Mouse (Mus musculus): ENCODE data around the gene Lamtor3. TPM values are rescaled to one million over a fixed set of nuclear protein-coding genes. Genes with fewer than 3 reads are reported as not detected.
"Not testable (repeated sequence)": the region's sequence is repeated elsewhere in the genome, so short reads cannot be mapped to it uniquely, and the experiment has no call there.

Gene Lamtor3
- polyA plus RNA-seq, 1 experiment from 2014 or later: 118 TPM

- Histone ChIP-seq H3K4me1 (ENCODE audit: control insufficient read depth, insufficient read depth, low read length) (no peaks in the 10 kb centered on the region), H3K27me3 (ENCODE audit: control insufficient read depth, insufficient read depth, low read length) (no peaks in the 10 kb centered on the region), H3K36me3 (ENCODE audit: control insufficient read depth, insufficient read depth, low read length) (no peaks in the 10 kb centered on the region), H3K9me3 (replicated peaks; ENCODE audit: control insufficient read depth, low read length) (no peaks in the 10 kb centered on the region), H3K4me2 (ENCODE audit: low read depth, low read length) (no peak overlapping the region), H3K27ac (ENCODE audit: low read length) (no peak overlapping the region), H3K4me3 (replicated peaks; ENCODE audit: low read length) (no peak overlapping the region), H3K9ac (ENCODE audit: low read length) (no peak overlapping the region)
- ATAC-seq (ENCODE audit: insufficient read depth, low FRiP score): peak; percentile 29; the same call in 1 of the 2 replicates
- WGBS: 54% methylated on average over 8 of the region's 8 CpGs
Observed at GRCm38 (mm10) chr3:137961736-137962385, 43.6 kb downstream of the Lamtor3 start.

DNA sequence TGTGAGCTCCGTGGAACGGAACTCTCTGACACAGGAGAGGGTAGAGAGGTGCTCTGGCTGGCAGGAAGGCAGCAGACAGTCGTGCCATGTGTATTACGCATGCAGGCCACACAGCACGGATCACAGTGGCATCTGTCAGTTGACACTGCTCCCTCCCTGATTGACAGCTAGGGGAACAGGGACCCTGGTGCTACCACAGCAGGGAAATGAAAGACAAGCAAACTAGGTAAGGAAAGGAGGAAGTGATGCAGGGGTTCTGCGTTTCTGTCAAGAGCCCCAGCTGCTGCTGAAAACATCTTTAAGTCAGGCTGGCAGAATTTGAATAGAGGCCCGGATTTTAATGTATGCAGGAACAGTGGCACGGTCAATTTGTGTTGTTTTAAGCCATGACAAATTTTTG, 45.2 kb downstream of the Lamtor3 start:
- Histone ChIP-seq H3K4me1 (ENCODE audit: control insufficient read depth, insufficient read depth, low read length) (peaks cover 6% of the 10 kb centered on the region; the same call in 1 of the 2 replicates), H3K27ac (ENCODE audit: low read length) (no peak overlapping the region), H3K27me3 (ENCODE audit: control insufficient read depth, insufficient read depth, low read length) (no peaks in the 10 kb centered on the region), H3K4me2 (ENCODE audit: low read depth, low read length) (no peak overlapping the region), H3K9ac (ENCODE audit: low read length) (no peak overlapping the region), H3K9me3 (replicated peaks; ENCODE audit: control insufficient read depth, low read length) (no peaks in the 10 kb centered on the region), H3K36me3 (ENCODE audit: control insufficient read depth, insufficient read depth, low read length) (no peaks in the 10 kb centered on the region), H3K4me3 (replicated peaks; ENCODE audit: low read length) (no peak overlapping the region)
- 73% methylated on average over 8 of the region's 8 CpGs for WGBS
- ATAC-seq (ENCODE audit: insufficient read depth, low FRiP score): no peak

DNA sequence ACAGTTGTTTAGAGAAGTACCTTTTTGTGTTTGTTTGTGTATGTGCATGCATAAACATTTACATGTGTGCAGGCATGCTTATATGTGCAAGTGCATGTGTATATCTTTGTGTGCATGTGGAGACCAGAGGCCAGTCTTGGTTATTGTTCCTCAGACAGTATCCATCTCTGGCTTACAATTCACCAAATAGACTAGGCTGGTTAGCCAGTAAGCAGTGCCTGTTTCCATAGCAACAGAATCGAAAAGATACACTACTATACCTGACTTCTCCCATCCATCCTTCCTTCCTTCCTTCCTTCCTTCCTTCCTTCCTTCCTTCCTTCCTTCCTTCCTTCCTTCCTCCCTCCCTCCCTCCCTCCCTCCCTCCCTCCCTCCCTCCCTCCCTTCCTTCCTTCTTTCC, 45.7 kb downstream of the Lamtor3 start:
- H3K9ac ChIP-seq (ENCODE audit: low read length); H3K27ac ChIP-seq (ENCODE audit: low read length); H3K27me3 ChIP-seq (ENCODE audit: control insufficient read depth, insufficient read depth, low read length); H3K36me3 ChIP-seq (ENCODE audit: control insufficient read depth, insufficient read depth, low read length); H3K9me3 ChIP-seq (replicated peaks; ENCODE audit: control insufficient read depth, low read length); H3K4me2 ChIP-seq (ENCODE audit: low read depth, low read length); H3K4me1 ChIP-seq (ENCODE audit: control insufficient read depth, insufficient read depth, low read length); ATAC-seq (ENCODE audit: insufficient read depth, low FRiP score); H3K4me3 ChIP-seq (replicated peaks; ENCODE audit: low read length): not testable (repeated sequence)
- WGBS: 52% methylated on average over 1 of the region's 1 CpGs

DNA sequence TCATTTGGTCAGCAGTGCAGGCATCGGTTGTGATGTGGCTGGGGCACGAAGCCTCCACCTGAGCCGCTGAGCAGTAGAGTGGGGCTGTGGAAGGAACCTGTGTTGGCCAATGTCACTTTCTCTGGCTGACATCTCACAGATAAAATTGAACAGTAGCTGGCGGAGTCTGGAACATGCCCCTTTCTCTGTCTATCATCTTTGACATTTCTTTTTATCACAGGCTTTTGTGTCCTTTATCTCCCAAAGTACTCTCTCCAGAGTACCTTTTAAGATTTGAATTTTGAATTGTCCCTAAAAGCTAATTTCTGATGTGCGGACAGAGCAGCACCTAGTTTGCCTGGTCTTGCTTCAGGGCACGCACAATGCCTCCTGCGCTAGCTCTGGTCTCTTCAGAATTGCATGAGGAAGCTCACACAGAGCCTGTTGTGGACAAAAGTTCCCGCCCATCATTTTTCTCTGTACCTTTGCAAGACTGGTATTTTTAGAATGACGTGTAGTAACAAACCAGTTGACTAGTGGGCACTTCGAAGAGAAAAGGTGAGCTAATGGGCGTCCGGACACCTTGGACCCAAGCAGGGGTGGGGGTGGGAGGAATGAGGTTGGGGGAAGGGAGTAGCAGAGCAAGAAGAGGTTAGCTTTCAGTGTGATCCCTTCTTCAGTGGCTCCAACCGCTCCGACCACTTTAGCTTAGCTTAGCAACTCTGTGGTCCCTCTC, 50.0 kb downstream of the Lamtor3 start:
- Histone ChIP-seq H3K4me1 (ENCODE audit: control insufficient read depth, insufficient read depth, low read length) (peaks cover 8% of the 10 kb centered on the region; the same call in 1 of the 2 replicates), H3K4me3 (replicated peaks; ENCODE audit: low read length) (no peak overlapping the region), H3K27me3 (ENCODE audit: control insufficient read depth, insufficient read depth, low read length) (no peaks in the 10 kb centered on the region), H3K4me2 (ENCODE audit: low read depth, low read length) (peak overlapping the region; percentile 1; the same call in 1 of the 2 replicates), H3K9me3 (replicated peaks; ENCODE audit: control insufficient read depth, low read length) (no peaks in the 10 kb centered on the region), H3K9ac (ENCODE audit: low read length) (no peak overlapping the region), H3K27ac (ENCODE audit: low read length) (no peak overlapping the region; the same call in 1 of the 2 replicates), H3K36me3 (ENCODE audit: control insufficient read depth, insufficient read depth, low read length) (no peaks in the 10 kb centered on the region)
- ATAC-seq (ENCODE audit: insufficient read depth, low FRiP score): no peak
- WGBS: 70% methylated on average over 14 of the region's 14 CpGs

DNA sequence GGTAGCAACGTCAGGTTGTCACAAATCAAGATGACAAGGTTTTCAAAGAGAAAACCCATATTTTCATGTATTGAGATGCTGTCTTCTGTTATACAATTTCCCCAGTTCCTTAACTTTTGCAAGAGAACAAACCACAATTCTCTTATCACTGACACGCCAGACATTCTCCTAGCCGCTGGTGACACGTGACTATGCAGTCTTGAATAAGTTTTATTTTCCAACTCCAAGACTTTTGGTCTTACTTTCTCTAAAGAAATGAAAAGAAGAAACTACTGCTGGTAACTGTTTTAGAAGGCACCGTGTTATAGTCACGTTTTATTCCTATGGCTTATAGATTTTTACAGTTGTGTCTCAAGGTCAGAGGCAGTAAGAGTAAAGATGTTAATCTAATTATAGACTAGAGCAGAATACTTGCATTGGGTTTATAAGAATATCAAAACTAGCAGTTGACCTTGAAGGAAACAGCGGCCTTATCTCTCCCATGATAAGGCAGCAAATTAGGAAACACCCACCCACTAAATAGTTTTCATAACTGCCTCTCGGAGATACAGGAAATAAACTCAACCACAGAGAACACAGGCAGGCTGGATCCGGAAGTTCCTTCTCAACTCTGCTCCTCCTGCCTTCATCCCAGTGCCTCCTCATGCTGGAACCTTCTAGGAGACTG, 50.6 kb downstream of the Lamtor3 start:
- no peak; the same call in 1 of the 2 replicates for ATAC-seq (ENCODE audit: insufficient read depth, low FRiP score)
- Histone ChIP-seq H3K4me3 (replicated peaks; ENCODE audit: low read length) (no peak overlapping the region), H3K4me2 (ENCODE audit: low read depth, low read length) (peak overlapping the region; percentile 1; the same call in 1 of the 2 replicates), H3K4me1 (ENCODE audit: control insufficient read depth, insufficient read depth, low read length) (peaks cover 8% of the 10 kb centered on the region; the same call in 1 of the 2 replicates), H3K9ac (ENCODE audit: low read length) (no peak overlapping the region), H3K27me3 (ENCODE audit: control insufficient read depth, insufficient read depth, low read length) (no peaks in the 10 kb centered on the region), H3K36me3 (ENCODE audit: control insufficient read depth, insufficient read depth, low read length) (no peaks in the 10 kb centered on the region), H3K27ac (ENCODE audit: low read length) (no peak overlapping the region; the same call in 1 of the 2 replicates), H3K9me3 (replicated peaks; ENCODE audit: control insufficient read depth, low read length) (no peaks in the 10 kb centered on the region)
- WGBS: 61% methylated on average over 9 of the region's 9 CpGs

DNA sequence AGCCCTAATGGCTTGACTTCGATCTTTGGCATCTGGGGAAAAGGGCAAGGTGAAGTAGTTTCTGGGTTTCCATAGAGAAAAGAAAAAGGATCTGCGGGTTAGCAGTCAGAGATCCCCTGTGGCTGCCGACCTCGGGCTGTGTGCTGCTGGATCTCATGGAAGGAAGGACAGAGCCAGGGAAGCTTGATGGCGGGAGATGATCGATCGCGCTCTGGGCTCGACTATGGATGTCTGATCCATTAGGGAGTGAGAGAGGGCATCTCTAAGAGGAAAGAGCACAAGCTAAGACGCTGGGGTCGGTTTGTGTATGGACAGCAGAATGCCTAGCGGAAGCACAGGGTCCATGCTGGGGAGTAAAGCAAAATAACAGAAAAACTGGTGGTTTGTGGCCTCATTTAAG, 51.6 kb downstream of the Lamtor3 start:
- Histone ChIP-seq H3K9ac (ENCODE audit: low read length) (no peak overlapping the region), H3K4me3 (replicated peaks; ENCODE audit: low read length) (no peak overlapping the region)

DNA sequence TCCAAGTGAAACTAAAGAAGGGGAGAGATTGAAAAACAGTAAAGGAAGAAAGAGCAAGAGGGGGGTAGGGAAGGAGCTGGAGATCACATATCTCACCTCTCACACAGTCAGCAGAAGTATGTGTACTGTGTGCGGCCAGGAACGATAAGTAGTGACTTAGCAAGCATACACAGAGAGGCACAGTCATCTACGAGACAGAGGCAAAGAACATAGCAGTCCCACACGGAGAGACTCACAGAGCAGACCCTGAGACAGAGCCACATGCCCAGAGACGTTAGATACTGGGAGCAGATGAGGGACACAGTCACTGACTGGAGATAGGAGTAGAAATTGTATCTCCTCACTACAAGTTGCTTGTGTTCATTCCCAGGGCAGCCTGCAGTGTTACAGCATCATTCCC, 53.9 kb downstream of the Lamtor3 start:
- ATAC-seq (ENCODE audit: insufficient read depth, low FRiP score): peak; percentile 90
- WGBS: 74% methylated on average over 5 of the region's 5 CpGs

More for the DNA sequence above, 51.6 kb downstream of the Lamtor3 start:
- H3K36me3 ChIP-seq (ENCODE audit: control insufficient read depth, insufficient read depth, low read length): no peaks in the 10 kb centered on the region
- H3K4me2 ChIP-seq (ENCODE audit: low read depth, low read length): 0 out of 2 replicates have a peak overlapping the region, but pooled peaks have one; percentile 15
- no peaks in the 10 kb centered on the region for H3K27me3 ChIP-seq (ENCODE audit: control insufficient read depth, insufficient read depth, low read length)
- peaks cover 8% of the 10 kb centered on the region; the same call in 1 of the 2 replicates for H3K4me1 ChIP-seq (ENCODE audit: control insufficient read depth, insufficient read depth, low read length)
- H3K27ac ChIP-seq (ENCODE audit: low read length): no peak overlapping the region
- H3K9me3 ChIP-seq (replicated peaks; ENCODE audit: control insufficient read depth, low read length): no peaks in the 10 kb centered on the region
- ATAC-seq (ENCODE audit: insufficient read depth, low FRiP score): no peak
- WGBS: 53% methylated on average over 12 of the region's 12 CpGs

GRCm38 (mm10) chr3:137972989-137973388, 54.7 kb downstream of the Lamtor3 start:
- H3K36me3 ChIP-seq (ENCODE audit: control insufficient read depth, insufficient read depth, low read length): no peaks in the 10 kb centered on the region
- peaks cover 5% of the 10 kb centered on the region; the same call in 1 of the 2 replicates for H3K4me1 ChIP-seq (ENCODE audit: control insufficient read depth, insufficient read depth, low read length)
- WGBS: 78% methylated on average over 7 of the region's 7 CpGs
- no peak overlapping the region for H3K9ac ChIP-seq (ENCODE audit: low read length)
- H3K27me3 ChIP-seq (ENCODE audit: control insufficient read depth, insufficient read depth, low read length): no peaks in the 10 kb centered on the region
- no peak for ATAC-seq (ENCODE audit: insufficient read depth, low FRiP score)
- no peaks in the 10 kb centered on the region for H3K9me3 ChIP-seq (replicated peaks; ENCODE audit: control insufficient read depth, low read length)
- H3K4me3 ChIP-seq (replicated peaks; ENCODE audit: low read length): no peak overlapping the region
- H3K4me2 ChIP-seq (ENCODE audit: low read depth, low read length): no peak overlapping the region
- H3K27ac ChIP-seq (ENCODE audit: low read length): peak overlapping the region; percentile 77; the same call in 1 of the 2 replicates

More for the DNA sequence above, 53.9 kb downstream of the Lamtor3 start:
- H3K36me3 ChIP-seq (ENCODE audit: control insufficient read depth, insufficient read depth, low read length): no peaks in the 10 kb centered on the region
- H3K4me1 ChIP-seq (ENCODE audit: control insufficient read depth, insufficient read depth, low read length): peaks cover 8% of the 10 kb centered on the region; the same call in 1 of the 2 replicates
- no peak overlapping the region for H3K9ac ChIP-seq (ENCODE audit: low read length)
- no peaks in the 10 kb centered on the region for H3K9me3 ChIP-seq (replicated peaks; ENCODE audit: control insufficient read depth, low read length)
- H3K4me2 ChIP-seq (ENCODE audit: low read depth, low read length): no peak overlapping the region
- H3K27ac ChIP-seq (ENCODE audit: low read length): peak overlapping the region; percentile 77
- no peak overlapping the region for H3K4me3 ChIP-seq (replicated peaks; ENCODE audit: low read length)
- H3K27me3 ChIP-seq (ENCODE audit: control insufficient read depth, insufficient read depth, low read length): no peaks in the 10 kb centered on the region

GRCm38 (mm10) chr3:137974306-137974705, 56.0 kb downstream of the Lamtor3 start:
- Histone ChIP-seq H3K27me3 (ENCODE audit: control insufficient read depth, insufficient read depth, low read length) (no peaks in the 10 kb centered on the region), H3K9me3 (replicated peaks; ENCODE audit: control insufficient read depth, low read length) (no peaks in the 10 kb centered on the region), H3K4me1 (ENCODE audit: control insufficient read depth, insufficient read depth, low read length) (no peaks in the 10 kb centered on the region), H3K9ac (ENCODE audit: low read length) (no peak overlapping the region), H3K4me3 (replicated peaks; ENCODE audit: low read length) (no peak overlapping the region), H3K36me3 (ENCODE audit: control insufficient read depth, insufficient read depth, low read length) (no peaks in the 10 kb centered on the region), H3K4me2 (ENCODE audit: low read depth, low read length) (no peak overlapping the region), H3K27ac (ENCODE audit: low read length) (no peak overlapping the region)
- ATAC-seq (ENCODE audit: insufficient read depth, low FRiP score): no peak
- 57% methylated on average over 8 of the region's 8 CpGs for WGBS
